ENCODE assay signal across 13 mouse cellular contexts in genomic region chr2:29973525-29973924, GRCm38 (mm10). TPM values are rescaled to one million over a fixed set of nuclear protein-coding genes. Genes with fewer than 3 reads are reported as not detected.
DNase-seq lines count a peak whose midpoint lies in the region; ATAC-seq and TF ChIP-seq lines count a peak whose summit lies in the region.
"Had no signal": no experiment of that assay in that cellular context is flagged by ENCODE, and none has a peak within 500 bp of the region (broad histone marks: within the 10 kb centered on the region; RNA-seq: fewer than 3 reads in every experiment).

No protein-coding gene starts in this region.

- no peak overlapping the region for H3K4me3 ChIP-seq in lung, postnatal 0 days (ENCODE audit: low read depth, low read length)
- H3K4me3 ChIP-seq in forebrain, embryonic 15.5 days: no peak overlapping the region
- H3K4me3 ChIP-seq: liver, embryonic 13.5 days had no signal

- no peak for TF ChIP-seq CTCF in lung, postnatal 0 days (IDR thresholded peaks at IDR 0.05)

- peak; percentile 79 for ATAC-seq in lung, postnatal 0 days
- ATAC-seq in forebrain, embryonic 15.5 days (replicated peaks): no peak

- no peaks in the 10 kb centered on the region for H3K27me3 ChIP-seq in lung, postnatal 0 days (replicated peaks; ENCODE audit: insufficient read depth, low read length)
- no peaks in the 10 kb centered on the region for H3K27me3 ChIP-seq in forebrain, embryonic 15.5 days
- H3K27me3 ChIP-seq: CH12.LX had no signal

- DNase-seq in heart, adult 11 months: peak; percentile 90
- no peak for DNase-seq in heart, postnatal 25 days (ENCODE audit: low spot score)
- DNase-seq in kidney, postnatal 14 days: peak; percentile 51
- DNase-seq in kidney, adult 18-20 months: no peak
- peak; percentile 95 for DNase-seq in R1 (ENCODE audit: low read depth, low spot score)
- peak; percentile 53 for DNase-seq in lung, postnatal 0 days (ENCODE audit: low spot score)
- DNase-seq in layer of hippocampus, postnatal 36 days: no peak
- DNase-seq: cerebellum, adult 2 months; liver, embryonic 13.5 days; thymus, adult 2 months had no signal

- peak; percentile 66 for TF ChIP-seq EP300 in lung, postnatal 0 days (IDR thresholded peaks at IDR 0.05)

- peak overlapping the region; percentile 47; the same call in 1 of the 2 replicates for H3K27ac ChIP-seq in lung, postnatal 0 days (ENCODE audit: low read length)
- no peak overlapping the region for H3K27ac ChIP-seq in forebrain, embryonic 15.5 days (replicated peaks)
- H3K27ac ChIP-seq: hindbrain, embryonic 14.5 days; liver, embryonic 13.5 days had no signal

- 9% methylated on average over 2 of the region's 2 CpGs for WGBS in lung, postnatal 0 days
- WGBS in forebrain, embryonic 15.5 days: 10% methylated on average over 2 of the region's 2 CpGs

- no peak overlapping the region for H3K9ac ChIP-seq in lung, postnatal 0 days (replicated peaks; ENCODE audit: low read depth)
- H3K9ac ChIP-seq in forebrain, embryonic 15.5 days (replicated peaks): no peak overlapping the region
- H3K9ac ChIP-seq: hindbrain, embryonic 14.5 days; liver, embryonic 13.5 days had no signal

- intact Hi-C loops in heart, postnatal 25 days (cut with DNase I): no loop called here

- H3K4me2 ChIP-seq in lung, postnatal 0 days (replicated peaks; ENCODE audit: low read depth, low read length): no peak overlapping the region
- no peak overlapping the region for H3K4me2 ChIP-seq in forebrain, embryonic 15.5 days (replicated peaks)
- H3K4me2 ChIP-seq: hindbrain, embryonic 14.5 days; liver, embryonic 13.5 days had no signal

- peaks cover 15% of the 10 kb centered on the region; the same call in 1 of the 2 replicates for H3K4me1 ChIP-seq in lung, postnatal 0 days (ENCODE audit: insufficient read depth, low read depth, low read length)
- H3K4me1 ChIP-seq in forebrain, embryonic 15.5 days: peaks cover 47% of the 10 kb centered on the region

- H3K9me3 ChIP-seq in lung, postnatal 0 days (ENCODE audit: low read length): no peaks in the 10 kb centered on the region
- H3K9me3 ChIP-seq in forebrain, embryonic 15.5 days: no peaks in the 10 kb centered on the region
- H3K9me3 ChIP-seq: liver, embryonic 13.5 days had no signal

- peaks cover 8% of the 10 kb centered on the region; the same call in 1 of the 2 replicates for H3K36me3 ChIP-seq in lung, postnatal 0 days (ENCODE audit: insufficient read depth, low read length)
- peaks cover 23% of the 10 kb centered on the region for H3K36me3 ChIP-seq in forebrain, embryonic 15.5 days

RNA-seq across cellular contexts. Expression of gene Sptan1, which starts 8.2 kb away (rescaled TPM):
- total RNA-seq in heart, postnatal 25 days (2021): 100 to 1,000 TPM; 208 to 216 TPM
- polyA plus RNA-seq in lung, postnatal 0 days (2015; fragmentation: Nextera tagmentation; extraction: Ambion mirVana): 112 and 115 TPM in 2 replicates
- 100 to 1,000 TPM; 824 to 881 TPM for total RNA-seq in layer of hippocampus, postnatal 36 days (2021)
- polyA plus RNA-seq in forebrain, embryonic 15.5 days (2015; fragmentation: Nextera tagmentation; extraction: Ambion mirVana): 224 and 227 TPM in 2 replicates

RNA-seq across cellular contexts. Expression of gene Gle1, which starts 38.3 kb away (rescaled TPM):
- total RNA-seq in heart, postnatal 25 days (2021): 10 to 100 TPM; 25.4 to 26.6 TPM
- polyA plus RNA-seq in lung, postnatal 0 days (2015; fragmentation: Nextera tagmentation; extraction: Ambion mirVana): 32.4 and 33.2 TPM in 2 replicates
- total RNA-seq in layer of hippocampus, postnatal 36 days (2021): 10 to 100 TPM; 38.7 to 45.5 TPM
- 92.6 and 95.7 TPM in 2 replicates for polyA plus RNA-seq in forebrain, embryonic 15.5 days (2015; fragmentation: Nextera tagmentation; extraction: Ambion mirVana)

Comparison
In these comparisons a context has a peak if more than half of its experiments do, and no peak if none do; other contexts are left out.
1. DNase-seq: peak in heart, adult 11 months (single experiment), kidney, postnatal 14 days (single experiment), R1 (single experiment) and lung, postnatal 0 days (single experiment); none in heart, postnatal 25 days (single experiment), kidney, adult 18-20 months (single experiment) and layer of hippocampus, postnatal 36 days (0 of 2).